Mouse (Mus musculus): ENCODE measurements around the gene Wwc2.

- TF ChIP-seq CTCF (IDR thresholded peaks at IDR 0.05; ENCODE audit: low read depth) (no peak), EP300 (IDR thresholded peaks at IDR 0.05; ENCODE audit: low read depth) (no peak)
These were observed 73.4 kb downstream of the Wwc2 start for GRCm38 (mm10) chr8:47917060-47918035.
